Mouse (Mus musculus) c-Kit-positive CD71-positive TER-119-positive erythroid progenitor cells, embryonic 14.5 days (primary cell): ENCODE data around the gene Srd5a2.

Experiments
- DNase-seq: peaks from one replicate; pipeline ENCODE4 v3.0.0-alpha.2; 2013; ENCODE audit warnings: low spot score

The Srd5a2 gene

DNA sequence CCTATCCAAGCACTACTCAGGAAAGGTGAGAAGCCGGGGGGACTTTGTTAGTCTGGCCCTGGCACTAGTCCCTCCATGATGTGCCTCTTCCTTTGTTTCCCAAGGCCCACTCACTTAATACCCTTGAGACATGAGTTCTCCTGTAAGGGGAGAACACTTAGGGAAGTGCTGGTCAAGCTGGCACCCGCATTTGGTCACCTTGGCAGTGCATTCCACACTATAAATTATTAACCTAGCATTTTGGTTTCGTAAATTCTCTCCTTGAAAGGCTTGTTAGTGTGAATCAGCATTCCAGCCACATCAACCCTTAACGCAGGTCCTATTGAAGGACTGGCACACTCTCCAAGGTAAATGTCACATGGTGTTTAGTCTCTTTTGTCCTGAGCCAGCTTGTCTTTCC, 61.8 kb downstream of the Srd5a2 start:
- DNase-seq: no peak

DNA sequence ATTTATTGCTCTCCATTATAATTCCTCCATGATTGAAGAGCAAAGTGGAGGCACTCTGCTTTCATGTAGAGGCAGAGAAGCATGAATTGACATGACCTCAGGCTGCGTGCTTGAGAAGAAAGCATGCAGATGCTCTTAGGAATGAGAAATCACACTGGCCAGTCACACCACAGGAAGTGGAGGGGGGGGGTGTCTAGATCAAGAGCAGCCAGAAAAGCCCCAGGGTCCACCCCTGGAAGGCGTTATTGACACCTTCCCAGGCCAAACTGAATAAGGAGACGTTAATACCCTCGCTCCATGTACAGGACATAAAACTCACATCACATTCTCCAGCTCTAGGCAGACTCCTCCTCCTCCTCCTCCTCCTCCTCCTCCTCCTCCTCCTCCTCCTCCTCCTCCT, 63.2 kb downstream of the Srd5a2 start:
- no peak for DNase-seq

DNA sequence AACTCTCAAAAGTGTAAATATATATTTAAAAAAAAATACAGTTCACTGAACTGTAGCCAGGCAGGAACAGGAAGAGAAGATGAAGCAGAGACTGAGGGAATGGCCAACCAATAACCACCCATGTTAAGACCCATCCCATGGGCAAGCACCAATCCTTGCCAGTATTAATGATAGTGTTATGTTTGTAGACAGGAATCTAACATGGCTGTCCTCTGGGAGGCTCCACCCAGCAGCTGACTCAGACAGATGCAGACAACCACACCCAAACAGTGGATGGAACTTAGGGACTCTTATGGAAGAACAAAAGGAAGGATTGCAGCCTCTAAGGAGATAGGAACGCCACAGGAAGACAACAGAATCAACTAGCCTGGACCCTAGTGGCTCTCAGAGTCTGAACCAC, 64.8 kb downstream of the Srd5a2 start:
- no peak for DNase-seq

DNA sequence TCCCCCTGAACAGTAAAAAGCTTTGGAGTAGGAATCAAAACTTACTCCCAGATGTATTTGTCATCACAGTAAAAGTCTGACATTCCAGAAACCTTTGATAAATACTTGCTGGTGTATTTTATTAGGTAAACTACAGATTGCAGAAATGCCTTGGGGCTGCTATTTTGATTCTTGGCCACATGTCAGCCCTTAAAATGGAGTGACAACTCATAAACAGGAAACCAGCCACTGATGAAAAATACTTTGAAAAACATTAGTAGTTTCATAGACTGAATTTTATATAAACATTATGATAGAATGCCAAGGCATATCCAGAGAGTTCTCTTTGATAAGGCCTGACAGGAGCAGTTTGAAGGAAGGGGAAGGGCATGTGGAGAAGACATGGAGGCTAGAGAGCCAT, 71.7 kb downstream of the Srd5a2 start:
- DNase-seq: no peak

DNA sequence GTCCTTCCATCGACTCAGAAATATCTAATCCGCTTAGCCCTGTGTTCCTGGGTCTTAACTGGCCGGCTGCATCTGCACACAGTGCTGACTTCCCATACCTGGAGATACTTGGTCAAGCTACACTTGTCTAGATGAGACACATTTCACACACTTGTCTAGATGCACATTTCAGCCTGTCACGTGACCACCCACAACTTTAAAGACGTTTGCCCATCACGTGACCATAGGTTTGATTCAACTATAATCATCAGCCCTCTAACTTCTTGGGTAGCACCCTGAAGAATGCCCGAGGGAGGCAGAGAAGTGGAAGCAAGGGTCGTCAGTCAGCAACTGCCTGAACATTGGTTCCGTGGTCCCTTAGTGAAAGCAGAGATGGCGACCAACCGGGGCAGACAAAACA, 75.1 kb downstream of the Srd5a2 start:
- DNase-seq: no peak

DNA sequence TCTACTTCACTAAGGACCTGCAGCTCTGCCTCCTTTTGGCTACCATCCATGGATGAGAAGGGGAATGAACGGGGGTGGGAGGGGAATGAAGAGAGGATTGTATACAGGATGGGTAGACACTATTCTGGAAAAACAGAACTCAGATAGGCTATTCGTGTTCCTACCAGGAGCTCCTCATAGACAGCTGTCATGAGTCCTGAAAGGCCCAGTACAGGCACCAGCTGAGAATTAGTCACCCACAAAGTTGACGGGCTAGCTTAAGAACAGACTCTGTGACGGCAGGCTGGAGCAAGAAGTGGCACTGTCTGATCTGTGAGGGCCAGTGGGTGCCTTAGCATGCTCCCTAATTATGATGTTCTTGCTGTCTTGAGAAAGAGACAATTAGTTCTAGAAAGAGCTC, 76.4 kb downstream of the Srd5a2 start:
- no peak for DNase-seq

DNA sequence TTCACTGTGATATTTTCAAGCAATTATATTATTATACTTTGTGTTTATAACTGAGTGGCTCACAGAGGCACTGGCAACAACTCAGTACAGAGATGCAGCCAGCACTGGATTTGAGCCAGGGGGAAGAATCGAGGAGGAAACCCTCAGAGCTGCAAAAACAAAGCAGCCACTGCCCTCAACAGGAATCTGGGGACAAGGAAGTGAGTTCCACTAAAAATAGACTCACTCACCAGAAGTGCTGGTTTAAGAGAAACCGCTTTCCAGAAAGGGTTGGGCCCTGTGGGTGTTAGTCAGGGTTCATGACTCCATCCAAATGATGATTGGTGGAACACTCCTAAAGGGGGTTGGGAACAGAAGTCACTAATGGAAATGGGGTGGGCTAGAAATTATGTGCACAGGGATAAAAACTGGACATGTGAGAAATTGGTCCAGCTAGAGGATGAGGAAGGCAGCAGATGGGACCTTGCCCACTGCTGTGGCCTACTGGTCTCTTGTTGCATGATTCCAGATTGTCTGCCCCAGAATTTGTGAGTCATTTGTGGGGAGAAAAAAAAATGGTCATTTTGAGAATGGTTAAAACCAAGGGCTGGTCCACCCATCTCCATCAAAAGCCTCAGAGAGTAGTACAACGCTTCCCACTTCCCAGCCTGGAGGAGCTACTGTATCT, 77.2 kb downstream of the Srd5a2 start:
- no peak for DNase-seq
